Mouse (Mus musculus) CH12.LX (cell line): Measurements from ENCODE around the gene Apba2. TPM values are rescaled to one million over a fixed set of nuclear protein-coding genes. Genes with fewer than 3 reads are reported as not detected.

Experiments
- DNase-seq: peaks from one replicate; pipeline ENCODE4 v3.0.0-alpha.2; 2013; ENCODE audit errors: extremely low read depth
- H3K27ac ChIP-seq: 2 replicates; pipeline ENCODE4 v1.5.1; 2012; ENCODE audit warnings: low read depth, mild to moderate bottlenecking, control low read depth, moderate library complexity; ENCODE audit not compliant: insufficient read depth
- H3K27me3 ChIP-seq: replicated peaks from 2 replicates; pipeline ENCODE3; 2012; ENCODE audit warnings: inconsistent platforms
- H3K36me3 ChIP-seq, 2 experiments: replicated peaks in 1 of 2; 2 replicates each; pipeline versions ENCODE3 to v1.6.1; 2012; ENCODE audit warnings: inconsistent platforms in 1 of 2, low read length in 1 of 2, mild to moderate bottlenecking in 1 of 2, mixed read lengths in 1 of 2, moderate library complexity in 1 of 2; ENCODE audit not compliant: control insufficient read depth in 1 of 2, insufficient read depth in 1 of 2
- H3K4me1 ChIP-seq, 2 experiments: 2 replicates each; pipeline ENCODE4 v1.6.1; 2012; ENCODE audit warnings: inconsistent platforms in 1 of 2, moderate library complexity in 1 of 2; ENCODE audit not compliant: insufficient read depth in 2 of 2, control insufficient read depth in 1 of 2
- H3K4me2 ChIP-seq: 2 replicates; pipeline ENCODE4 v1.6.1; 2012; ENCODE audit warnings: low read depth, mild to moderate bottlenecking, control low read depth; ENCODE audit not compliant: poor library complexity, insufficient read depth, severe bottlenecking
- H3K4me3 ChIP-seq, 3 experiments: fragments of 150-350 bp in 1 of 3; sonication (generic) in 1 of 3; replicated peaks in 1 of 3; 2 replicates each; pipeline versions ENCODE3 to v1.5.1; 2011 to 2012; ENCODE audit warnings: low read depth in 2 of 3, low read length in 2 of 3, mild to moderate bottlenecking in 2 of 3, moderate library complexity in 2 of 3, control low read depth in 1 of 3, improper control_type of control experiment in 1 of 3, inconsistent platforms in 1 of 3, mixed read lengths in 1 of 3; ENCODE audit not compliant: poor library complexity in 1 of 3
- H3K79me2 ChIP-seq: replicated peaks from 2 replicates; pipeline ENCODE4 v1.6.1; 2012; ENCODE audit warnings: mild to moderate bottlenecking, moderate library complexity; ENCODE audit not compliant: control insufficient read depth, poor library complexity, insufficient read depth, severe bottlenecking; ENCODE audit errors: extremely low read depth
- H3K9ac ChIP-seq: 2 replicates; pipeline ENCODE4 v1.6.1; 2012; ENCODE audit warnings: low read depth, mild to moderate bottlenecking, control low read depth, moderate library complexity; ENCODE audit not compliant: insufficient read depth
- H3K9me3 ChIP-seq: replicated peaks from 2 replicates; pipeline ENCODE3; 2012; ENCODE audit warnings: low read length, inconsistent platforms, mixed read lengths
- CHD2 ChIP-seq: IDR thresholded peaks from 2 replicates; pipeline ENCODE4 v1.6.1; 2011; ENCODE audit warnings: low read length, improper control_type of control experiment
- CTCF ChIP-seq, 2 experiments: IDR thresholded peaks in 1 of 2; conservative IDR thresholded peaks in 1 of 2; 2 replicates each; pipeline ENCODE4 v1.5.1; 2011 to 2012; ENCODE audit warnings: low read depth in 2 of 2, low read length in 2 of 2, improper control_type of control experiment in 1 of 2, inconsistent platforms in 1 of 2, mild to moderate bottlenecking in 1 of 2, moderate library complexity in 1 of 2
- E2F4 ChIP-seq: IDR thresholded peaks from 2 replicates; pipeline ENCODE4 v1.6.1; 2011; ENCODE audit warnings: low read depth, low read length, improper control_type of control experiment; ENCODE audit not compliant: insufficient replicate concordance
- ELF1 ChIP-seq: IDR thresholded peaks from 2 replicates; pipeline ENCODE4 v1.6.1; 2014; ENCODE audit warnings: low read depth, mild to moderate bottlenecking, inconsistent platforms, low read length, improper control_type of control experiment
- EP300 ChIP-seq: IDR thresholded peaks from 2 replicates; pipeline ENCODE4 v1.6.1; 2011; ENCODE audit warnings: low read length, improper control_type of control experiment
- ETS1 ChIP-seq: conservative IDR thresholded peaks from 2 replicates; pipeline ENCODE4 v1.6.1; 2012; ENCODE audit warnings: low read depth, mild to moderate bottlenecking, inconsistent platforms, low read length, improper control_type of control experiment, moderate library complexity
- IRF4 ChIP-seq: IDR thresholded peaks from 2 replicates; pipeline ENCODE4 v1.6.1; 2014; ENCODE audit warnings: low read depth, mild to moderate bottlenecking, inconsistent platforms, low read length, improper control_type of control experiment
- JUN ChIP-seq: IDR thresholded peaks from 2 replicates; pipeline ENCODE4 v1.6.1; 2011; ENCODE audit warnings: low read depth, mild to moderate bottlenecking, low read length, improper control_type of control experiment, moderate library complexity; ENCODE audit not compliant: insufficient read depth
- JUND ChIP-seq: conservative IDR thresholded peaks from 2 replicates; pipeline ENCODE4 v1.6.1; 2011; ENCODE audit warnings: low read depth, low read length, improper control_type of control experiment
- MAX ChIP-seq: IDR thresholded peaks from 2 replicates; pipeline ENCODE4 v1.6.1; 2011; ENCODE audit warnings: low read length, improper control_type of control experiment
- MAZ ChIP-seq: IDR thresholded peaks from 2 replicates; pipeline ENCODE4 v1.6.1; 2012; ENCODE audit warnings: low read depth, mild to moderate bottlenecking, inconsistent platforms, low read length, improper control_type of control experiment, moderate library complexity
- NRF1 ChIP-seq: IDR thresholded peaks from 2 replicates; pipeline ENCODE4 v1.6.1; 2014; ENCODE audit warnings: low read depth, mild to moderate bottlenecking, inconsistent platforms, low read length, improper control_type of control experiment, moderate library complexity
- PAX5 ChIP-seq: IDR thresholded peaks from 2 replicates; pipeline ENCODE4 v1.6.1; 2012; ENCODE audit warnings: low read length, inconsistent platforms, mixed read lengths
- RAD21 ChIP-seq: IDR thresholded peaks from 2 replicates; pipeline ENCODE4 v1.6.1; 2011; ENCODE audit warnings: low read depth, mild to moderate bottlenecking, low read length, improper control_type of control experiment, moderate library complexity
- RCOR1 ChIP-seq: conservative IDR thresholded peaks from 2 replicates; pipeline ENCODE4 v1.6.1; 2012; ENCODE audit warnings: low read depth, mild to moderate bottlenecking, inconsistent platforms, low read length, improper control_type of control experiment
- SIN3A ChIP-seq: IDR thresholded peaks from 2 replicates; pipeline ENCODE4 v1.6.1; 2012; ENCODE audit warnings: low read length, improper control_type of control experiment, inconsistent platforms
- SMC3 ChIP-seq: IDR thresholded peaks from 2 replicates; pipeline ENCODE4 v1.6.1; 2011; ENCODE audit warnings: low read depth, low read length, improper control_type of control experiment
- TCF12 ChIP-seq: IDR thresholded peaks from 2 replicates; pipeline ENCODE4 v1.6.1; 2014; ENCODE audit warnings: low read depth, mild to moderate bottlenecking, inconsistent platforms, low read length, improper control_type of control experiment
- UBTF ChIP-seq: IDR thresholded peaks from 2 replicates; pipeline ENCODE4 v1.6.1; 2012; ENCODE audit warnings: low read depth, mild to moderate bottlenecking, inconsistent platforms, low read length, improper control_type of control experiment, moderate library complexity
- USF1 ChIP-seq: IDR thresholded peaks from 2 replicates; pipeline ENCODE4 v1.6.1; 2014; ENCODE audit warnings: low read depth, mild to moderate bottlenecking, inconsistent platforms, low read length, improper control_type of control experiment
- USF2 ChIP-seq: conservative IDR thresholded peaks from 2 replicates; pipeline ENCODE4 v1.6.1; 2011; ENCODE audit warnings: low read depth, low read length, improper control_type of control experiment
- ZC3H11A ChIP-seq: IDR thresholded peaks from 2 replicates; pipeline ENCODE4 v1.6.1; 2012; ENCODE audit warnings: low read depth, mild to moderate bottlenecking, inconsistent platforms, low read length, improper control_type of control experiment
- ZKSCAN1 ChIP-seq: IDR thresholded peaks from 2 replicates; pipeline ENCODE4 v1.6.1; 2012; ENCODE audit warnings: low read depth, inconsistent platforms, low read length, improper control_type of control experiment, borderline replicate concordance
- ZNF384 ChIP-seq: IDR thresholded peaks from 2 replicates; pipeline ENCODE4 v1.6.1; 2012; ENCODE audit warnings: low read depth, low read length, improper control_type of control experiment, inconsistent platforms
- dilution Hi-C: fragments of 300-500 bp; cut with MboI; formaldehyde crosslinking; loops from 2 replicates; pipeline ENCODE4 v1.14.3; 2020; ENCODE audit warnings: low sequenced_read_pairs; ENCODE audit not compliant: extremely low pct_unique_long_range_greater_than_20kb, extremely low pct_ligation_motif_present
- in situ Hi-C: fragments of 300-500 bp; cut with MboI; formaldehyde crosslinking; loops from 3 replicates; pipeline ENCODE4 v1.14.3; 2019; ENCODE audit warnings: low sequenced_read_pairs, low pct_ligation_motif_present, low pct_unique_long_range_greater_than_20kb, mixed read lengths
- polyA plus RNA-seq: library from polyadenylated mRNA; unstranded; fragments of >175 nt; gene quantifications from 2 replicates; pipeline ENCODE4 v1.2.1, GENCODE M21; 2012; ENCODE audit warnings: low read depth; ENCODE audit not compliant: insufficient read length
- total RNA-seq, 2 experiments: library from RNA; depleted of rRNA; stranded (reverse); fragments of 300-350 nt in 1 of 2; fragments of >200 nt in 1 of 2; gene quantifications; 2 replicates each; pipeline ENCODE4 v1.2.3; 2012 to 2014

The Apba2 gene
- total and polyA plus RNA-seq, 3 experiments, result 0.19 TPM; not detected in 2

GRCm38 (mm10) chr7:64728181-64728591, 226.7 kb downstream of the Apba2 start:
- Histone ChIP-seq H3K4me2 (no peak overlapping the region), H3K4me1 (no peaks in the 10 kb centered on the region), H3K36me3 (no peaks in the 10 kb centered on the region), H3K27ac (no peak overlapping the region), H3K9me3 (no peaks in the 10 kb centered on the region), H3K9ac (no peak overlapping the region), H3K79me2 (no peaks in the 10 kb centered on the region)
- in situ Hi-C loops, result loop anchor here (10.0 to 25.0 kb wide), 4 partner anchors 166 to 991 kb away; partner anchors contain the start of gene Trpm1
- DNase-seq, result no peak
- TF ChIP-seq ZKSCAN1 (no peak), RCOR1 (no peak), USF1 (no peak), NRF1 (no peak), RAD21 (no peak), JUND (no peak), CHD2 (no peak), USF2 (no peak), PAX5 (no peak), SMC3 (no peak), ZNF384 (no peak), EP300 (no peak), E2F4 (no peak), ELF1 (no peak)
- TF ChIP-seq, all 38 proteins: peak for 0
- no peak overlapping the region for H3K4me3 ChIP-seq
- dilution Hi-C loops, result no loop called here
- H3K27me3 ChIP-seq, result peaks cover 36% of the 10 kb centered on the region

- no peak overlapping the region for H3K4me2 ChIP-seq
- no peaks in the 10 kb centered on the region for H3K36me3 ChIP-seq
- dilution Hi-C loops, result no loop called here
- H3K9me3 ChIP-seq, result no peaks in the 10 kb centered on the region
- TF ChIP-seq SIN3A (no peak), ETS1 (no peak), PAX5 (no peak), IRF4 (no peak), JUND (no peak), E2F4 (no peak), ZC3H11A (no peak), UBTF (no peak), CTCF (conservative IDR thresholded peaks at IDR 0.05 in 1 of 2, IDR thresholded peaks at IDR 0.05 in 1 of 2; ENCODE audit: low read depth in 2 of 2, low read length in 2 of 2) (no peak), MAZ (no peak), TCF12 (no peak), MAX (no peak), JUN (no peak)
- H3K27ac ChIP-seq, result no peak overlapping the region
- no peak overlapping the region for H3K9ac ChIP-seq
- peaks cover 37% of the 10 kb centered on the region for H3K27me3 ChIP-seq
- no peak overlapping the region for H3K4me3 ChIP-seq
- no peaks in the 10 kb centered on the region for H3K79me2 ChIP-seq
- no peaks in the 10 kb centered on the region for H3K4me1 ChIP-seq
- DNase-seq, result no peak
- in situ Hi-C loops, result loop anchor here (10.0 to 25.0 kb wide), 4 partner anchors 167 to 992 kb away; partner anchors contain the start of gene Trpm1
Observed at GRCm38 (mm10) chr7:64728816-64729215, 227.3 kb downstream of the Apba2 start.
